Mouse (Mus musculus): Measurements from ENCODE around the gene Inpp5k. TPM values are rescaled to one million over a fixed set of nuclear protein-coding genes. Genes with fewer than 3 reads are reported as not detected.

Gene Inpp5k
- 43.8 TPM for polyA plus RNA-seq (2014; fragmentation: Illumina TruSeq; extraction: RNeasy Lipid Tissue Mini Kit (QIAGEN cat#74804))

GRCm38 (mm10) chr11:75630645-75631229, at the start of gene Inpp5k:
TSS of gene Inpp5k (plus strand) at chr11:75630988.

GRCm38 (mm10) chr11:75587493-75588284, 43.1 kb upstream of the Inpp5k start, which contains the start of gene Pitpna:
TSS of gene Pitpna (plus strand) at chr11:75588097.

GRCm38 (mm10) chr11:75650311-75650710, 19.5 kb downstream of the Inpp5k start, which contains the start of gene Myo1c:
TSS of gene Myo1c (plus strand) at chr11:75650504.

GRCm38 (mm10) chr11:75678747-75679438, 48.1 kb downstream of the Inpp5k start, which contains the start of gene Crk:
TSS of gene Crk (plus strand) at chr11:75679259.

Other genes with a start within 250 kb of the Inpp5k start
- gene Serpinf1, start 208.3 kb upstream of the Inpp5k start, polyA plus RNA-seq (2014; fragmentation: Illumina TruSeq; extraction: RNeasy Lipid Tissue Mini Kit (QIAGEN cat#74804)), result 25.7 TPM
- not detected for gene Serpinf2, start 191.4 kb upstream of the Inpp5k start, polyA plus RNA-seq (2014; fragmentation: Illumina TruSeq; extraction: RNeasy Lipid Tissue Mini Kit (QIAGEN cat#74804))
- not detected for gene Wdr81, start 176.3 kb upstream of the Inpp5k start, polyA plus RNA-seq (2014; fragmentation: Illumina TruSeq; extraction: RNeasy Lipid Tissue Mini Kit (QIAGEN cat#74804))
- gene Tlcd2, start 169.3 kb upstream of the Inpp5k start, polyA plus RNA-seq (2014; fragmentation: Illumina TruSeq; extraction: RNeasy Lipid Tissue Mini Kit (QIAGEN cat#74804)), result 26.7 TPM
- 62.0 TPM for gene Prpf8, start 144.2 kb upstream of the Inpp5k start, polyA plus RNA-seq (2014; fragmentation: Illumina TruSeq; extraction: RNeasy Lipid Tissue Mini Kit (QIAGEN cat#74804))
- not detected for gene Rilp, start 120.9 kb upstream of the Inpp5k start, polyA plus RNA-seq (2014; fragmentation: Illumina TruSeq; extraction: RNeasy Lipid Tissue Mini Kit (QIAGEN cat#74804))
- gene Scarf1, start 117.4 kb upstream of the Inpp5k start, polyA plus RNA-seq (2014; fragmentation: Illumina TruSeq; extraction: RNeasy Lipid Tissue Mini Kit (QIAGEN cat#74804)), result not detected
- 3.3 TPM for gene Slc43a2, start 99.3 kb upstream of the Inpp5k start, polyA plus RNA-seq (2014; fragmentation: Illumina TruSeq; extraction: RNeasy Lipid Tissue Mini Kit (QIAGEN cat#74804))
- gene Pitpna, start 42.9 kb upstream of the Inpp5k start, polyA plus RNA-seq (2014; fragmentation: Illumina TruSeq; extraction: RNeasy Lipid Tissue Mini Kit (QIAGEN cat#74804)), result 193 TPM
- 7.8 TPM for gene Myo1c, start 19.5 kb downstream of the Inpp5k start, polyA plus RNA-seq (2014; fragmentation: Illumina TruSeq; extraction: RNeasy Lipid Tissue Mini Kit (QIAGEN cat#74804))
- 257 TPM for gene Crk, start 48.3 kb downstream of the Inpp5k start, polyA plus RNA-seq (2014; fragmentation: Illumina TruSeq; extraction: RNeasy Lipid Tissue Mini Kit (QIAGEN cat#74804))
- 2,443 TPM for gene Ywhae, start 101.9 kb downstream of the Inpp5k start, polyA plus RNA-seq (2014; fragmentation: Illumina TruSeq; extraction: RNeasy Lipid Tissue Mini Kit (QIAGEN cat#74804))
- 9.6 TPM for gene Doc2b, start 165.1 kb downstream of the Inpp5k start, polyA plus RNA-seq (2014; fragmentation: Illumina TruSeq; extraction: RNeasy Lipid Tissue Mini Kit (QIAGEN cat#74804))